Mouse (Mus musculus): ENCODE results near the gene Mrps36.

DNA sequence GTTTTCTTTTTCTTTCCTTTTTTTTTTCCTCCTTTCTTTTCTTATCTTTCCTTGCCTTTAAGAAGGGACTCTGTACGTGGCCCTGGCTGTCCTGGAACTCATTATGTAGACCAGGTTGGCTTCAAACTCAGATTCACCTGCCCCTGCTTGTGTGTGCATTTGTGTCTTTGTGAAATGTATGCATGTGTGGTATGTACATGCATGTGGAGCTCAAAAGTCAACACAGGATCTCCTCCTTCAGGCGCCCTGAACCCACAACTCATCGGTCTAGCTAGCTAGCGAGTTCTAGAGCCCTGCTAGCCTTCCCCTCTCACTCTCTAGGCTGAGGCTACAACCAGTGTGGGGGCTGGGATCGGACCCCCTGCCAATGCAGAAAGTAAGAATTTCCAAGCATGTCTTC lies 1.6 kb downstream of the Mrps36 start:
- TF ChIP-seq EP300 (optimal IDR thresholded peaks at IDR 0.05) = no peak
- TF ChIP-seq CTCF (IDR thresholded peaks at IDR 0.05; ENCODE audit: low read depth) = no peak
